Mouse (Mus musculus) forebrain, embryonic 12.5 days (tissue): Measurements from ENCODE around the gene Clip1. TPM values are rescaled to one million over a fixed set of nuclear protein-coding genes. Genes with fewer than 3 reads are reported as not detected.
A peak's percentile ranks its signal among the peaks of the same experiment; 100 is the strongest.

Source experiments
- ATAC-seq: fragments of 200-750 bp; cut with Nextera tagmentation; 2 replicates; pipeline ENCODE4 v1.8.0; 2017; ENCODE audit warnings: moderate TSS enrichment; ENCODE audit not compliant: low FRiP score
- H3K27ac ChIP-seq: fragments of 300-500 bp; sonication (generic); 2 replicates; pipeline ENCODE4 v1.5.1; 2016; ENCODE audit warnings: mild to moderate bottlenecking
- H3K27me3 ChIP-seq: fragments of 300-500 bp; sonication (generic); 2 replicates; pipeline ENCODE4 v1.6.1; 2016; ENCODE audit warnings: mild to moderate bottlenecking
- H3K36me3 ChIP-seq: fragments of 300-500 bp; sonication (generic); replicated peaks from 2 replicates; pipeline ENCODE4 v1.6.1; 2016; ENCODE audit warnings: mild to moderate bottlenecking
- H3K4me1 ChIP-seq: fragments of 300-500 bp; sonication (generic); 2 replicates; pipeline ENCODE4 v1.6.1; 2016
- H3K4me2 ChIP-seq: fragments of 300-500 bp; sonication (generic); 2 replicates; pipeline ENCODE4 v1.6.1; 2016; ENCODE audit warnings: mild to moderate bottlenecking, moderate library complexity
- H3K4me3 ChIP-seq: fragments of 300-500 bp; sonication (generic); replicated peaks from 2 replicates; pipeline ENCODE4 v1.5.1; 2016; ENCODE audit warnings: mild to moderate bottlenecking
- H3K9ac ChIP-seq: fragments of 300-500 bp; sonication (generic); 2 replicates; pipeline ENCODE4 v1.6.1; 2016; ENCODE audit warnings: mild to moderate bottlenecking
- H3K9me3 ChIP-seq: fragments of 300-500 bp; sonication (generic); 2 replicates; pipeline ENCODE4 v1.6.1; 2016
- WGBS: fragments of 180-500 bp; shearing (Covaris S2); methylation state at CpG from one replicate; pipeline ENCODE4 v1.1.7; 2016; 5-methylcytosine and 5-hydroxymethylcytosine counted together
- polyA plus RNA-seq: library from polyadenylated mRNA; unstranded; fragments of >200 nt; fragmentation: Nextera tagmentation; extraction: Ambion mirVana; gene quantifications from 2 replicates; pipeline ENCODE4 v1.2.1, GENCODE M21; 2016

Gene Clip1
- polyA plus RNA-seq, 1 experiment from 2014 or later = 72.0 TPM

DNA sequence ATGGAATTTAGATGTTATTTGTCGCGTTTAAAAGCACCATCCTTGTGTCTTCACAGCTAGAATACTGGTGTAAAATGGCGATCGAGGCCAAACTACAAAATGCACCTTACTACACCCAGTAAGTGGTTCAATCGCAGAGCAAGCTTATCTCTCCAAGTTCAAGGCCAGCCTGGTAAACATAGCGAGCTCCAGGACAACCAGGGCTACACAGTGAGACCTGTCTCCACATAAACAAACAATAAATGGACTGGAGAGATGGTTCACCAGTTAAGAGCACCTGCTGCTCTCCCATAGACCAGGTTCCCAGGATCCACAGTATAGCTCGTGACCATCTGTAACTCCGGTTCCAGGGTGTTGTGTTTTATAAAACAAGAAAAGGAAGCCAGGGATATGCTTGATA is 111.1 kb downstream of the Clip1 start:
- Histone ChIP-seq H3K9ac (no peak overlapping the region), H3K27me3 (no peaks in the 10 kb centered on the region), H3K4me3 (peak overlapping the region; percentile 95; the same call in 1 of the 2 replicates), H3K9me3 (no peaks in the 10 kb centered on the region), H3K27ac (no peak overlapping the region), H3K36me3 (peaks cover 23% of the 10 kb centered on the region), H3K4me2 (peak overlapping the region; percentile 91), H3K4me1 (peaks cover 12% of the 10 kb centered on the region)
- 67% methylated on average over 8 of the region's 8 CpGs for WGBS
- ATAC-seq = 0 out of 2 replicates have a peak, but pooled peaks have one; percentile 9

DNA sequence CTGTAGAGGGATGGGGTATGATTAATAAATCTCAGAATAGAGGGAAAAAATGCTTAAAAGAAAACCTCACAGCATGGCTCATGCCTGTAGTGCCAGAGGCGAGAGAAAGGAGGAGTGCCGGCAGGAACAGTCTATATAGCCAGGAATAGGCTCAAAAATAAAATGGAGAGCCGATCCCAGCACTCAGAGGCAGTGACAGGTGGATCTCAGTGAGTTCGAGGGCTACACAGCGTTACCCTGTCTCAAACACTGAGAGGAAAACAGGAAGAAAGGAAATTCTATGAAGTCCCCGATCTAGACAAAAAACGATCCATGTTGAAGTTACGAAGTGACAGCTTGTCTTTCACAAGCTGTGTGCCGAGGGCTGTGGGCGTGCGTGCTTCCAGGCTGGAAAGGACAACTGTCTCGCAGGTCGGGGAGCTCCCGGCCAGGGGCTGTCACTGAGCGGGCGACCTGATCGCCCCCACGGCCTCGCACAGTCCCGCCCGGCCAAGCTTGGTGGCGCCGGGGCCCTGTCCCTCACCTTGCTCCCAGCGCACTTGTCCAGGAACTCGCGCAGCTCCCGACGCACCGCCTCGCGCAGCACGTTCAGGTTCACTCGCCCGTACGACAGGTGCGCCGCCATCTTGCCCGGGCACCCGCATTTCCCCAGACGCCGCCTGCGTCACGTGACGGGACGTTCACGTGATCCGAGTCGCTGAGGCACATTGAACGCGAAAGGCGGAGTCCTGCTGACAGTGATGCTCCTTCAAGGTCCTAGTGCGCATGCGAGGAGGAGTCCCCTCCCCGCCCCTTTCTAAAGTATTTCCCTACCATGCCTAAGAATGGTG is 111.8 kb downstream of the Clip1 start, which contains the start of gene Vps33a:
Gene Vps33a, minus strand, starts transcription at position 682 of the 830 bp plus-strand sequence.
- Histone ChIP-seq H3K4me3 (peak within 1 kb of the TSS; percentile 95), H3K36me3 (peaks cover 24% of the 10 kb centered on the region), H3K27ac (peak within 1 kb of the TSS; percentile 70; the same call in 1 of the 2 replicates), H3K4me2 (peak within 1 kb of the TSS; percentile 91), H3K9me3 (no peaks in the 10 kb centered on the region), H3K9ac (peak within 1 kb of the TSS; percentile 77), H3K4me1 (peaks cover 12% of the 10 kb centered on the region), H3K27me3 (no peaks in the 10 kb centered on the region)
- WGBS = under 1% methylated on average over 53 of the region's 54 CpGs
- ATAC-seq = peak; percentile 94

DNA sequence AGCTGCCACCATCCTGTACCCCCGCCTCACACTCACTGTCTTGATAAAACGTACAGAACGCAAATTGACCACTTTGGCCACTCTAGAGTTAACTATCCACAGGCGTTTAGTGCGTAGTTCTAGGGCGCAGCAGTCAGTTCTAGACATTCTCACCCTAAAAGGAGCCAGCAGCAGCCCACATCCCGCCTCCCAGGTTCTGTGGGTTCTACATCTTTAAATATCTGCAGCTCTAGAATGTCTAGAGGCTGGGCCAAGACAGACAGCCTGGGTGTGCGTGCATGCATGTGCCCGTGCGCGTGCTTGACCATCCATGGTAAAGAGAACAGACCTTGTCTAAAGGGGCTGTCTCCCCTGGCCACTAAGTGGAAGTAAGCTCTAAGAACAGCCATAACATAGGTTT is 123.3 kb downstream of the Clip1 start:
- Histone ChIP-seq H3K4me2 (no peak overlapping the region), H3K4me3 (no peak overlapping the region), H3K27me3 (no peaks in the 10 kb centered on the region), H3K9ac (no peak overlapping the region), H3K36me3 (peaks cover 88% of the 10 kb centered on the region), H3K27ac (no peak overlapping the region), H3K9me3 (no peaks in the 10 kb centered on the region), H3K4me1 (no peaks in the 10 kb centered on the region)
- ATAC-seq = no peak
- WGBS = 95% methylated on average over 11 of the region's 11 CpGs

DNA sequence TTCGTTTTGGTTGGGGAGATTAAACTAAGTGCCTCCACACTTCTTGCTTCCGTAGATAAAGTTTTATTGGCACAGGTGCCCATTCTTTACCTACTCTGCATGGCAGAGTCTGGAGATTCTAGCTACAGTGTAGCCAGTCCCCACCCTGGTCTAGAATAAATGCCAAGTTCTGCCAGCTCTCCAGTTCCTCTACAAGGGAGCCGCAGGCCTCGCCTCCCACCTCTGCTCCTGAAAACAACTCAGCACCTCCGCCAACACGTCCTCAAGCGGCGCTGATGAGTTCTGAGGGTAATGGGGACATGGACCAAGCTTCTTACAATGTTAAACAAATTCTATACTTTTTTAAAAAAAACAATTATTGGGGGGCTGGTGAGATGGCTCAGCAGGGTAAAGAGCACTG is 124.8 kb downstream of the Clip1 start:
- no peak overlapping the region for H3K4me2 ChIP-seq
- H3K36me3 ChIP-seq = peaks cover 82% of the 10 kb centered on the region
- H3K9me3 ChIP-seq = no peaks in the 10 kb centered on the region
- H3K4me1 ChIP-seq = no peaks in the 10 kb centered on the region
- H3K9ac ChIP-seq = no peak overlapping the region
- 93% methylated on average over 8 of the region's 8 CpGs for WGBS
- H3K27me3 ChIP-seq = no peaks in the 10 kb centered on the region
- no peak overlapping the region for H3K4me3 ChIP-seq
- no peak overlapping the region for H3K27ac ChIP-seq
- no peak for ATAC-seq

DNA sequence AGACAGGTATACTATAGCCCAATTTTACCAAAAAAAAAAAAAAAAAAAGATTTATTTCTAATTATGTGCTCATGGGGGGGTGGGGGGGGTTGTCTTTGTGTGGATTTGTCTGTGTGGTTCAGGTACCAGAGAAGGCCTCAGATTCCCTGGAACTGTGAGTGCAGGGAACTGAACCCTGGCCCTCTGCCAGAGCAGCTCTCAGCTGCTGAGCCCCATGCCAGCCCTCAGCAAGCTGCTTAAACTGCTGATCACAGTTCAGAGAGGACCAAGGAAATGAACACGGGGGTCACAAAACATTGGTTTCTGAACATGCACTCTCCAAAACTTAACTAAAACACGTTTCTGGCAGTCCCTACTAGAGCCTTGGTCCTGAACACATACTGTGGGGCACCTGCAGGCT is 128.0 kb downstream of the Clip1 start:
- no peaks in the 10 kb centered on the region for H3K9me3 ChIP-seq
- no peak overlapping the region for H3K9ac ChIP-seq
- no peak overlapping the region for H3K4me2 ChIP-seq
- no peak overlapping the region for H3K27ac ChIP-seq
- no peak for ATAC-seq
- H3K4me3 ChIP-seq = no peak overlapping the region
- H3K36me3 ChIP-seq = peaks cover 55% of the 10 kb centered on the region
- no peaks in the 10 kb centered on the region for H3K4me1 ChIP-seq
- WGBS = 72% methylated on average over 2 of the region's 2 CpGs
- H3K27me3 ChIP-seq = no peaks in the 10 kb centered on the region

DNA sequence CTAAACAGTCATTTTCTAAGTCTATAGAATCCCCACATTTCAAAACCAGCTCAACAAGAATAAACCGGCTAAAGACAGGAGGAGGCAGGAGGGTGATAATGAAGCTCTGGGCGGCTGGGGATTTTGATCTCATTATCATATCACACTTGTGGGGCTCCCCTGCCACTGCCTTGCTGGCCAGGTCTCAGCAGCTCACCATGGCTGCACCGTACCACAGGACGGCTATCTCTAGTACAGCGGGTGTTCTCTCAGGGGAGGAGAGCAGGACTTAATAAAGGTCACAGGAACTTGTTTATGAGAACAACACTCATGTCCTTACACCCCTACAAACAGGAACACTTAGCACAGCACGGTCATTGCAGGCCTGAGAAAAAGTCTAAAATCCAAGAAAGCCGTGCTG is 128.7 kb downstream of the Clip1 start:
- 90% methylated on average over 7 of the region's 7 CpGs for WGBS

DNA sequence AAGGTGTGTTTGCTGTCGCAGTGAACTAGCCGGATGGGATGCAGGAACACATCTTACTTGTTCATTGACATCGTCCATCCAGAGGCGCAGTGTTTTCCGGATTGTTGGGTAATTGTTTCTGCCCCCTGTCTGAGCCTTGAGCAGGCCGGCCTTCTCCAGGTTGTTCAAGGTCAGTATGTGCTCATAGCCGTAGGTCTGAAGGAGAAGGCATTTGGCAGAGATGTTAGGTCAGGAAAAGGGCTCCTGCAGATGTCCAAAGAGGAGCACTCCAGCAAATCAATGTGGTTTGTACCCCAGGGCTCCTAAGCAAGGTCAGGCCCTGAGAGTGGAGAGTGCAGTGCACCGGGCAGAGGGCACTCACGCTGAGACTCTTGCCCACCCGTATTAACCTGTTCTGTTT is 150.6 kb downstream of the Clip1 start:
- H3K9me3 ChIP-seq = no peaks in the 10 kb centered on the region
- H3K4me1 ChIP-seq = no peaks in the 10 kb centered on the region
- H3K27ac ChIP-seq = no peak overlapping the region
- no peak overlapping the region for H3K9ac ChIP-seq
- no peak for ATAC-seq
- H3K27me3 ChIP-seq = no peaks in the 10 kb centered on the region
- no peak overlapping the region for H3K4me2 ChIP-seq
- no peak overlapping the region for H3K4me3 ChIP-seq
- WGBS = 92% methylated on average over 10 of the region's 10 CpGs
- peaks cover 82% of the 10 kb centered on the region for H3K36me3 ChIP-seq

More for the DNA sequence above, 128.7 kb downstream of the Clip1 start:
- Histone ChIP-seq H3K36me3 (peaks cover 48% of the 10 kb centered on the region), H3K4me3 (no peak overlapping the region), H3K27ac (no peak overlapping the region), H3K9me3 (no peaks in the 10 kb centered on the region), H3K4me1 (no peaks in the 10 kb centered on the region), H3K9ac (no peak overlapping the region), H3K27me3 (no peaks in the 10 kb centered on the region), H3K4me2 (no peak overlapping the region)
- no peak for ATAC-seq

DNA sequence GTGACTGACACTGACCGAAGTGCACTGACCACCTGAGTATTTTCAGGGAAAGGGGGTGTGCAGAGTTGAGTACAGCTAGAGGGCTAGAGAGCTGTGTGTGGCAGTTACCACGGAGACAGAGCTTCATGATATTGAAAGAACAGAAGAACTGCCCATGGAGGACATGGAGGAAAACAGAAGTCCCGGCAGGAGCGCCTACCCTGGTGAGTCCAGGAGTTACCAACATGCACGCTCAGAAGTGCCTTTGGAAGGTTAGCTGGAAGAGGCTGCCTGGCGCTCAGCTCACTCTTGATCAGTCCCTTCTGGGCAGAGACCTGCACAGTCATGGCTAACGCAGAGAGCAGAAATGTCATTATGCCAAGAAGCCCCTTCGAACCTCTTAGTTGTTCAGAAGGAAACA is 154.4 kb downstream of the Clip1 start:
- no peaks in the 10 kb centered on the region for H3K9me3 ChIP-seq
- H3K36me3 ChIP-seq = peaks cover 71% of the 10 kb centered on the region
- H3K4me3 ChIP-seq = no peak overlapping the region
- 91% methylated on average over 8 of the region's 8 CpGs for WGBS
- no peaks in the 10 kb centered on the region for H3K27me3 ChIP-seq
- H3K4me2 ChIP-seq = no peak overlapping the region
- H3K4me1 ChIP-seq = no peaks in the 10 kb centered on the region
- no peak overlapping the region for H3K9ac ChIP-seq
- no peak overlapping the region for H3K27ac ChIP-seq
- ATAC-seq = no peak

DNA sequence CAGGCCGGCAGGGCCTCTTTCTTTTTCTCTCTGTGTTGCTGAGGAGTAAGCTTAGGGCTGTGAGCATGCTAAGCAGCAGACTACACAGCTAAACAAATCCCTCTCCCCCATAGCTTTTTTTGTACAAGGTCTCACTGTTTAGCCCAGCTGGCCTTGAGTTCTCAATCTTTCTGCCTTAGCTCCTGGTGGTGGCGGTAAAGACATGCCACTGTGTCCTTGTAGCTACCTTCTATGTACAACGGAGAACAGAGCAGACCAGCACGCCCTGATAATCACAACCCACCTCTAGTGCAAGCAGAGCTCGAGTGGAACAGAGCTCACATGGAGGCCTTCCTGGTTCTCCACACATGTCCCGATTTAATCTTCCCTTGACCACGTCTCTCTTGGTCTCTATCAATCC is 155.8 kb downstream of the Clip1 start:
- Histone ChIP-seq H3K36me3 (peaks cover 58% of the 10 kb centered on the region), H3K4me2 (no peak overlapping the region), H3K9me3 (no peaks in the 10 kb centered on the region), H3K27me3 (no peaks in the 10 kb centered on the region), H3K9ac (no peak overlapping the region), H3K4me1 (peaks cover 7% of the 10 kb centered on the region), H3K4me3 (no peak overlapping the region), H3K27ac (no peak overlapping the region)
- no peak for ATAC-seq
- WGBS = 81% methylated on average over 7 of the region's 7 CpGs

Other genes with a start within 250 kb of the Clip1 start
- gene Lrrc43, start 195.3 kb downstream of the Clip1 start, polyA plus RNA-seq = not detected in 2 replicates
- gene Il31, start 195.1 kb downstream of the Clip1 start, polyA plus RNA-seq = not detected in 2 replicates
- 1.8 and 2.1 TPM in 2 replicates for gene B3gnt4, start 174.2 kb downstream of the Clip1 start, polyA plus RNA-seq
- gene Diablo, start 160.4 kb downstream of the Clip1 start, polyA plus RNA-seq = 128 and 135 TPM in 2 replicates
- 0.38 and 0.69 TPM in 2 replicates for gene Gm49027, start 159.1 kb downstream of the Clip1 start, polyA plus RNA-seq
- 35.7 and 35.8 TPM in 2 replicates for gene Vps33a, start 111.6 kb downstream of the Clip1 start, polyA plus RNA-seq
- 103 and 109 TPM in 2 replicates for gene Zcchc8, start 36.5 kb upstream of the Clip1 start, polyA plus RNA-seq
- gene Rsrc2, start 64.8 kb upstream of the Clip1 start, polyA plus RNA-seq = 166 and 179 TPM in 2 replicates
- 49.4 and 51.8 TPM in 2 replicates for gene Kntc1, start 65.1 kb upstream of the Clip1 start, polyA plus RNA-seq
- not detected in 2 replicates for gene Hcar2, start 180.9 kb upstream of the Clip1 start, polyA plus RNA-seq
- gene Hcar1, start 195.4 kb upstream of the Clip1 start, polyA plus RNA-seq = 0.09 and 0.17 TPM in 2 replicates
- gene Denr, start 222.6 kb upstream of the Clip1 start, polyA plus RNA-seq = 161 and 171 TPM in 2 replicates
- gene Gm43518, start 242.8 kb upstream of the Clip1 start, polyA plus RNA-seq = 1.4 and 3.4 TPM in 2 replicates
- gene Ccdc62, start 246.1 kb upstream of the Clip1 start, polyA plus RNA-seq = 4.4 and 5.6 TPM in 2 replicates